Mouse (Mus musculus) lung, embryonic 16.5 days (tissue): ENCODE results near the gene Sgms1. TPM values are rescaled to one million over a fixed set of nuclear protein-coding genes. Genes with fewer than 3 reads are reported as not detected.

ENCODE experiments used
- ATAC-seq: fragments of 200-750 bp; cut with Nextera tagmentation; 2 replicates; pipeline ENCODE4 v1.8.0; 2017; ENCODE audit warnings: low read depth, mild to moderate bottlenecking, moderate library complexity
- H3K27ac ChIP-seq: fragments of 300-500 bp; sonication (generic); 2 replicates; pipeline ENCODE4 v1.5.1; 2014; ENCODE audit warnings: mild to moderate bottlenecking, control low read depth, low read length
- H3K27me3 ChIP-seq: fragments of 300-500 bp; sonication (generic); 2 replicates; pipeline ENCODE4 v1.6.1; 2014; ENCODE audit warnings: low read depth, low read length, mixed read lengths; ENCODE audit not compliant: control insufficient read depth, insufficient read depth
- H3K36me3 ChIP-seq: fragments of 300-500 bp; sonication (generic); 2 replicates; pipeline ENCODE4 v1.6.1; 2014; ENCODE audit warnings: low read length; ENCODE audit not compliant: control insufficient read depth, insufficient read depth
- H3K4me1 ChIP-seq: fragments of 300-500 bp; sonication (generic); replicated peaks from 2 replicates; pipeline ENCODE4 v1.6.1; 2014; ENCODE audit warnings: low read length, mixed read lengths; ENCODE audit not compliant: control insufficient read depth, insufficient read depth
- H3K4me2 ChIP-seq: fragments of 300-500 bp; sonication (generic); 2 replicates; pipeline ENCODE4 v1.6.1; 2014; ENCODE audit warnings: low read depth, low read length, control low read depth
- H3K4me3 ChIP-seq: fragments of 300-500 bp; sonication (generic); 2 replicates; pipeline ENCODE4 v1.5.1; 2014; ENCODE audit warnings: mild to moderate bottlenecking, low read length, control low read depth
- H3K9ac ChIP-seq: fragments of 300-500 bp; sonication (generic); 2 replicates; pipeline ENCODE4 v1.6.1; 2014; ENCODE audit warnings: low read length, control low read depth
- H3K9me3 ChIP-seq: fragments of 300-500 bp; sonication (generic); 2 replicates; pipeline ENCODE4 v1.6.1; 2016; ENCODE audit warnings: low read length; ENCODE audit not compliant: control insufficient read depth
- WGBS: fragments of 180-500 bp; shearing (Covaris S2); extraction: QIAGEN DNeasy Blood & Tissue Kit; methylation state at CpG from one replicate; pipeline ENCODE4 v1.1.7; 2014; 5-methylcytosine and 5-hydroxymethylcytosine counted together
- polyA plus RNA-seq: library from polyadenylated mRNA; unstranded; fragments of >200 nt; fragmentation: Nextera tagmentation; extraction: Ambion mirVana; gene quantifications from 2 replicates; pipeline ENCODE4 v1.2.1, GENCODE M21; 2015

The Sgms1 gene
- polyA plus RNA-seq, 1 experiment from 2014 or later = 63.3 TPM

DNA sequence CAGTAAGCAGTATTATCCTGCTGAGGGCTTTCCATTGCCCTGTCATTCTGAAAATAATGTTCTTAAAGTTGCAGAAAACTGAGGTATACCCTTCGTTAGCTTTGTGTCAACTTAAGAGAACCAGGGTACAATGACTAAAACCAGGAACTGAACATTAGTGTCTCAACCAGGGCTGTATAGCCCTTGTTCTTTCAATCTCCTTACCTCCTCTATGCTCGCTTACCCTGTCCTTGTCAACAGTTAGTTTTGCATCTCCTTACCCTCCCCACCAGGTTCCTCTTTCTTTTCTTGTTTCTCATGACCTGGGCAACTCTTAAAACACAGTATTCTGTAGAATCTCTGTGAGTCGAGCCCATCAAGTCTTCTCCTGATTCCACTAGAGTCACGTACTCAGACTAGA is 206.5 kb downstream of the Sgms1 start:
- 0 out of 2 replicates have a peak, but pooled peaks cover under 1% of the 10 kb centered on the region for H3K36me3 ChIP-seq
- H3K4me2 ChIP-seq = no peak overlapping the region
- no peak for ATAC-seq
- no peak overlapping the region for H3K9ac ChIP-seq
- no peak overlapping the region; the same call in 1 of the 2 replicates for H3K27ac ChIP-seq
- peaks cover 55% of the 10 kb centered on the region for H3K4me1 ChIP-seq
- 89% methylated on average over 4 of the region's 4 CpGs for WGBS
- no peak overlapping the region for H3K4me3 ChIP-seq
- no peaks in the 10 kb centered on the region for H3K9me3 ChIP-seq
- H3K27me3 ChIP-seq = no peaks in the 10 kb centered on the region

DNA sequence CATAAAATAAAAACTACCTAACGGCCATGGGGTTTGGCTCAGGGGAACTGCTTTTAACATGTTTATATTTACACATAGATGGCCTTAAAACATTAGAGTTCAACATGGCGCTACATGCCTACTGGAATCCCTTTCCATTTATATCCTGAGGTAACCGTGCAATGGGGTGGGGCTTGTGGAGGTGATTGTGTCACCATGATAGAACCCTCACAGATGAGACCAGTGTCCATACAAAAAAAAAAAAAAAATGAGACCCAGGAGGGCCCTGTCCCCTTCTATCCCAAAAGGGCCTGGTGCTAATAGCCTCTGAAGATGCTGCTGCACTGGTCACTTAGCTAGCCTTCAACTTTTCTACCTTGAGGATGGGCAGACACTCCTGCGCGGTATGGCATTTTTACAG is 207.0 kb downstream of the Sgms1 start:
- 0 out of 2 replicates have a peak, but pooled peaks cover 2% of the 10 kb centered on the region for H3K36me3 ChIP-seq
- H3K27me3 ChIP-seq = no peaks in the 10 kb centered on the region
- H3K9me3 ChIP-seq = no peaks in the 10 kb centered on the region
- no peak overlapping the region for H3K9ac ChIP-seq
- H3K4me3 ChIP-seq = no peak overlapping the region
- WGBS = 73% methylated on average over 5 of the region's 5 CpGs
- H3K27ac ChIP-seq = peak overlapping the region; percentile 89
- no peak for ATAC-seq
- H3K4me2 ChIP-seq = no peak overlapping the region
- peaks cover 55% of the 10 kb centered on the region for H3K4me1 ChIP-seq

DNA sequence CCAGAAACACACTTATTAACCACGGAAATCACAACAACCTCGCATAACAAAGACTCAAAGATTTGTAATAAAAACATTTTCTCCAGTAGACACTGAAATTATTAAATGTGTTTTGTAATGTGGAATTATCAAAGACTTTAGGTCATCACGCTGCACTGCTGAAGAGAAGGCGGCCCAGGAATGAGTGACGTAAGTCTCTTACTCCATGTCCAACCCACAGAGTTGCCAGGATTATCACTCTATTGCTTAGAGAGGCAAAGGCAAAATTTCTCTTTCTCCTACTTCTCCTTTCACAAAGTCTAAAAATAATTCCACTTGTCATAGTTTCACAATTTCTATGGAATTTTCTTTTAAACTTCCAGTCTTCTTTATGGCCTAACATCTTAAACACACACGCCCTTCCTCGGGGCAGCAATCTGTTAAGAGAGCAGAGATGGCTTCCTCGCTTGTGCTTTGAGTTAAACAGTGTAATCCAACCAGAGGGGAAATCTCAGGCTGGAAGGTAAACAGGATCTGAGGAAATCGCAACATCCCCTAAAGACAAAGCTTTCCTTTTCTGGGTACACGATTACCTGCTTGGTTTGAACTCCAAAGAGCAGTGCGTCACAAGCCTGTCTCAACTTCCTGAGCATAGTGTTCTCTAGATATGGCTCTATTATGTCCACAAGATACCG is 207.7 kb downstream of the Sgms1 start:
- Histone ChIP-seq H3K9ac (0 out of 2 replicates have a peak overlapping the region, but pooled peaks have one; percentile 21), H3K4me1 (peaks cover 53% of the 10 kb centered on the region), H3K4me2 (peak overlapping the region; percentile 5; the same call in 1 of the 2 replicates), H3K9me3 (no peaks in the 10 kb centered on the region), H3K36me3 (0 out of 2 replicates have a peak, but pooled peaks cover 2% of the 10 kb centered on the region), H3K27me3 (no peaks in the 10 kb centered on the region), H3K27ac (peak overlapping the region; percentile 89), H3K4me3 (no peak overlapping the region)
- WGBS = 45% methylated on average over 12 of the region's 12 CpGs
- peak; percentile 71; the same call in 1 of the 2 replicates for ATAC-seq

DNA sequence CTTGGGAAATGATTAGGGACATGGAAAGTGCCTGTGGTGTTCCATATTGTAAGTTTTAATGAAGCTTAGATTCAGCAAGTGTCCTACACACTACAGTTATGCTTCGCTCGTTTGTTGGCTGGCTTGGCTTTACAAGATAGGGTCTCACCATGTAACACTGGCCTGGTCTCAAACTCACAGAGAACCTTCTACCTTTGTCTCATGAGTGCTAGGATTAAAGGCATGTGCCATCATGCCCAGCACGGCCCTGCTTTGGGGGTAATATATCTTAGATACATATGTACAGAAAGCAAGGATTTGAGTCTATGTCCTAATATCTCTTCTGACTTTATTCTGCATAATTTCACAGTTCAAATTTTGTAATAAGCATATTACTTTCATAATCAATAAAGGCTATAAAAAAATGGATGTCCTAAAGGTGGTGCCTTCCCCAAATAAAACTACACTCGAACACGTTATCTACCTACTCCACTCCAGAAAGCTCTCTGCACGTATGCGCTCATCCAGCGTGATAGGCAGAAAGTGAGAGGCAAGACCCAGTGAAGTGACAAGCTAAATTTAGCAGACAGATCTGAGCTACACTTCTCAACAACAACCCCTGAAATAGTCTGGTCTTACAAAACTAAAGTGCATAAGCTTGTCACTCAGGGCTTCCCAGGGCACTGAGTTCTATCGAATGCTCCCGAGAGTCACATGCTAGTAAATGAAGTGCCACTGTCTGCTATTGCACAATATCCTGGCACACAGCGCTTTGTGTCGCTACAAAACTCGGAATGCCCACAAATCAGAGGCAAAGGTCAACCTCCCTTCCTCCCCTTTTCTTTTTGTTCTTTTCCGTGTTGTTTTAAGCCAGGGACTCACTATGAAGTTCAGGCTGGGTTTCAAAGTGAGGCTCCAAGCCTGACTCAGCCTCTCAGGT is 208.5 kb downstream of the Sgms1 start:
- Histone ChIP-seq H3K27ac (peak overlapping the region; percentile 89), H3K4me3 (no peak overlapping the region), H3K9ac (0 out of 2 replicates have a peak overlapping the region, but pooled peaks have one; percentile 21), H3K27me3 (no peaks in the 10 kb centered on the region), H3K4me2 (peak overlapping the region; percentile 5; the same call in 1 of the 2 replicates), H3K36me3 (0 out of 2 replicates have a peak, but pooled peaks cover 2% of the 10 kb centered on the region), H3K4me1 (peaks cover 55% of the 10 kb centered on the region), H3K9me3 (no peaks in the 10 kb centered on the region)
- WGBS = 35% methylated on average over 14 of the region's 14 CpGs
- peak; percentile 78 for ATAC-seq

DNA sequence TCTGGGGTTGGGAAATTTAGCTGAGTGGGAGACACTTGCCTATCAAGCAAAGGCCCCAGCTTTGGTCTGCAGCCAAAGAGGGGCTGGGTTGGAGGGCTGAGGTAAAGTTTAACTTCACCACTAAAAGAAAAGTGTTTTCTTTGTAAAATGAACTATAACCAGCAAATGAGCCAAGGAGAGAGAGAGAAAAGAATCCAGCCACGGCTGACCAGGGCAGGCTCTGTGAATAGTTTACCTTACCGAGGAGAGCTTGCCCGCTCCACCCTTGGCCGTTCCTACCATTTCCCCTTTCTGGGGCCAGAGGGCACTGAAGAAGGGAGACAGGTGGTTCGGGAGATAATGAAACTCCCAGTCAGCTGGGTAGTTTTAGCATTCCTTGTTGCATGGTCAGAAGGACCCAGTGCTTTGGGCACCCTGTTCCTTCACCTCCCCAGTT is 209.5 kb downstream of the Sgms1 start:
- Histone ChIP-seq H3K4me2 (peak overlapping the region; percentile 37), H3K9ac (no peak overlapping the region), H3K4me3 (no peak overlapping the region), H3K27me3 (no peaks in the 10 kb centered on the region), H3K9me3 (no peaks in the 10 kb centered on the region), H3K36me3 (0 out of 2 replicates have a peak, but pooled peaks cover 2% of the 10 kb centered on the region), H3K4me1 (peaks cover 54% of the 10 kb centered on the region), H3K27ac (peak overlapping the region; percentile 89)
- 29% methylated on average over 5 of the region's 5 CpGs for WGBS
- ATAC-seq = no peak

DNA sequence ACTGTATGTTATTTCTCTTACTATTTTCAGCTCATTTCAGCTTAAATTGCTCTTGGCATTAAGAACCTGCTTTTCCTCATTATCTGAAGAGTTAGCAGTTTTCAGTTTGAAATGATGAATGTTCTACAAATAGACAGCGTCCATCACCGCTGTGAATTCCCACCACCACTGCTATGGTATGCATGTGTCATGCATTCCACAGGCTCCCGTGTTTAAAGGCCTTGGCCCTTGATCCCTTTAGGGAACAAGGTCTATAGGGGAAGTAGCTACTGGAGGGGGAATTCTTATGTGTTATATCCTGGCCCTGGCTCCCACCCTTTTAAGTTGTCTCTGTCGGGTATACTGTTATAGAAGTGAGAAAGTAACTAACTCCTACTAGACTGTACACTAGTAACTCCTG is 210.0 kb downstream of the Sgms1 start:
- 0 out of 2 replicates have a peak, but pooled peaks cover 2% of the 10 kb centered on the region for H3K36me3 ChIP-seq
- peaks cover 54% of the 10 kb centered on the region for H3K4me1 ChIP-seq
- H3K4me2 ChIP-seq = no peak overlapping the region
- H3K9me3 ChIP-seq = no peaks in the 10 kb centered on the region
- WGBS = 26% methylated on average over 4 of the region's 4 CpGs
- peak overlapping the region; percentile 89 for H3K27ac ChIP-seq
- no peak overlapping the region; the same call in 1 of the 2 replicates for H3K9ac ChIP-seq
- no peaks in the 10 kb centered on the region for H3K27me3 ChIP-seq
- ATAC-seq = no peak
- no peak overlapping the region for H3K4me3 ChIP-seq

DNA sequence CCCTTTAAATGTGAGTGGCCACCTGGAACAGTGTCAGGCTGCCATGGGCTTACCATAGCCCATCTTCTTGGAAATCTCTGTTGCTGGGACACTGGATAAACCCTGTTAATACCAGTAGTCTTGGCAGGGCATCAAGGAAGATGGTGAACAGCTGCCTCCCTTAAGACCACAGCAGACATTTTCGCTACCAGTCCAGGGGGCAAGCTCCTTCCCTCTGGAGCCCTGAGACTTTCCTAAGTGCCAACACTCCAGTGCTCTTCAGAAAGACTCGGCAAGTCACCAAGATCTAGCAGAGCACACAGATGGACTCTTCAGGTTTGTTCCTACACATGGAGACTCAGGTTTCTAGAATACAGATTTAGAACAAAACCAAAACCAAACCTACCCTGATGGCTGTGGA is 211.4 kb downstream of the Sgms1 start:
- H3K9ac ChIP-seq = no peak overlapping the region
- H3K4me3 ChIP-seq = no peak overlapping the region
- no peak overlapping the region for H3K4me2 ChIP-seq
- H3K27ac ChIP-seq = 0 out of 2 replicates have a peak overlapping the region, but pooled peaks have one; percentile 40
- H3K4me1 ChIP-seq = peaks cover 54% of the 10 kb centered on the region
- 0 out of 2 replicates have a peak, but pooled peaks cover 2% of the 10 kb centered on the region for H3K36me3 ChIP-seq
- H3K27me3 ChIP-seq = no peaks in the 10 kb centered on the region
- no peak for ATAC-seq
- no peaks in the 10 kb centered on the region for H3K9me3 ChIP-seq
- 67% methylated on average over 2 of the region's 2 CpGs for WGBS

DNA sequence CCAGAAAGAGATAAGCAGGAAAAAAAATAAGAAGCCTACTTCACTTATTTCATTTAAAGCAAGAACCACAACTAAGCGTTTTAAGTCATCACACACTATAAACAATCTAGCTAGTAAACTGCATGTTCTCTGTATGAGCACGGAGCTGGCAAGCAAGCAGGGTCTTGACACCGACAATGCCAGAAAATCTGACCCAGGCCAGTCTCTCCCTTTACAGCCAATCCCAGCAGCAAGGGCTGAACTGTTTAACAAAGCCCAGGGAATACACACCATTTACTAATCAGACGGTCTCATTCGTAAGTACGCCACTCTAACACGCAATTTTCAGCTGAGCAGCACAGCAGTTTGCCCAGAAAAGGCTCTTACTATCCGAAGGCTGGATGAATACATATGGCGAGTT is 213.1 kb downstream of the Sgms1 start:
- 0 out of 2 replicates have a peak, but pooled peaks cover 2% of the 10 kb centered on the region for H3K36me3 ChIP-seq
- H3K4me1 ChIP-seq = peaks cover 45% of the 10 kb centered on the region
- H3K27ac ChIP-seq = peak overlapping the region; percentile 71

DNA sequence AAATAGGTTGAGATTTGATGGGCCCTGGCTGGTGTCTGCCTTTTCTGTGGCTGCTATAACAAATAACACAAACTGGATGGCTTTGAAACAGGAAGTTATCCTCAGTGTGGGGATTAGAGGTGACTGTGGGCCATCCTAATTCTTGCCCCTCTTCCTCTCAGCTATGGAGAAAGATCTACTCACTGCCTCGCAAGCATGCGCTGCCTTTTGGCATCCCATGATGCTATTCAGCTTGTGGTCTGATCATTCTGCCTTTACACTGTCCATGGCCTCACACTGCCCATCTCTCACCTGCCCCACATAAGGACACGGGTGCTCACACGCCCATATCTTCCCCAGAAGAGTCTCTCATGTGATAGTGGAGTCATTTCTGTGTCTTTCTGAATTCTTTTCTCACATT is 213.5 kb downstream of the Sgms1 start:
- 0 out of 2 replicates have a peak, but pooled peaks cover 2% of the 10 kb centered on the region for H3K36me3 ChIP-seq
- WGBS = 84% methylated on average over 4 of the region's 4 CpGs
- H3K4me2 ChIP-seq = no peak overlapping the region
- ATAC-seq = no peak
- H3K27me3 ChIP-seq = no peaks in the 10 kb centered on the region
- no peaks in the 10 kb centered on the region for H3K9me3 ChIP-seq
- H3K4me1 ChIP-seq = peaks cover 40% of the 10 kb centered on the region
- no peak overlapping the region for H3K9ac ChIP-seq
- no peak overlapping the region for H3K4me3 ChIP-seq
- peak overlapping the region; percentile 71 for H3K27ac ChIP-seq

More for the DNA sequence above, 213.1 kb downstream of the Sgms1 start:
- Histone ChIP-seq H3K9me3 (no peaks in the 10 kb centered on the region), H3K9ac (peak overlapping the region; percentile 28), H3K27me3 (no peaks in the 10 kb centered on the region), H3K4me2 (no peak overlapping the region), H3K4me3 (no peak overlapping the region)
- ATAC-seq = peak; percentile 59
- 55% methylated on average over 9 of the region's 9 CpGs for WGBS
